Comparison of ENCODE assay signal across 9 mouse cellular contexts in the genomic region with DNA sequence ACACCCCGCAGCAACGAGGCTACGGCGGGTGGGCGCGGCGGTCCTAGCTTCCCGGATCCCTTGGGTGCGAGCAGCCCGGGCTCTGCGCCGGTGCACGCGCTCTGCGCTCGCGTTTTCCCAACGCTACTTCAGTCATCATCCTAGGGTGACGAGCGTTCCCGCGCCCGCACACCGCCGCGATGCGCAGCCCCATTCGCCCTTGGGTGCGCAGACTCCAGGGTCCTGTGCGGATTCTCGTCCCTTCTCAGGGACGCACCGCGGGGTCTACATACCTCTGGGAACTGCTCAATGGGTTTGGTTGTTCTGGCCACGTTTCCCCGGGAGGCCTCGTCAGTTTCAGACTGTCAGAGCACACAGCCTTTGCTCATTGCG. TPM values are rescaled to one million over a fixed set of nuclear protein-coding genes. Genes with fewer than 3 reads are reported as not detected.
DNase-seq lines count a peak whose midpoint lies in the region; ATAC-seq lines count a peak whose summit lies in the region.
"Had no signal": no experiment of that assay in that cellular context is flagged by ENCODE, and none has a peak within 500 bp of the region (broad histone marks: within the 10 kb centered on the region; RNA-seq: fewer than 3 reads in every experiment).

No protein-coding gene starts in this region.

- under 1% methylated on average over 38 of the region's 38 CpGs for WGBS in forebrain, embryonic 13.5 days

- peak overlapping the region; percentile 12 for H3K4me3 ChIP-seq in erythroblast, embryonic 14.5 days (replicated peaks)
- H3K4me3 ChIP-seq in forebrain, embryonic 13.5 days, result peak overlapping the region; percentile 57

- no peak for ATAC-seq in erythroblast, adult 5-6 weeks (replicated peaks; ENCODE audit: low FRiP score, poor library complexity, severe bottlenecking)
- ATAC-seq in forebrain, embryonic 13.5 days, result peak; percentile 72

- H3K4me1 ChIP-seq in erythroblast, embryonic 14.5 days (ENCODE audit: control insufficient read depth), result no peaks in the 10 kb centered on the region
- peaks cover 28% of the 10 kb centered on the region for H3K4me1 ChIP-seq in forebrain, embryonic 13.5 days

- H3K9ac ChIP-seq in forebrain, embryonic 13.5 days, result peak overlapping the region; percentile 65

- H3K4me2 ChIP-seq in forebrain, embryonic 13.5 days, result peak overlapping the region; percentile 87

- H3K27ac ChIP-seq in forebrain, embryonic 13.5 days, result peak overlapping the region; percentile 40; the same call in 1 of the 2 replicates

- intact Hi-C loops in left cerebral cortex, postnatal 14 days (cut with DNase I), result loop anchor here (5.0 to 10.0 kb wide), 2 partner anchors 66 to 218 kb away; no protein-coding TSS in a partner anchor

- H3K36me3 ChIP-seq in erythroblast, embryonic 14.5 days (ENCODE audit: control insufficient read depth), result no peaks in the 10 kb centered on the region
- H3K36me3 ChIP-seq in forebrain, embryonic 13.5 days (ENCODE audit: poor library complexity, severe bottlenecking), result no peaks in the 10 kb centered on the region

- DNase-seq in right cerebral cortex, adult 18-20 months, result peak; percentile 66
- no peak for DNase-seq in right cerebral cortex, postnatal 14 days
- DNase-seq in left cerebral cortex, postnatal 14 days (ENCODE audit: low spot score in 2 of 2), result peak; percentile 61 to 63
- DNase-seq in neural tube, embryonic 10.5 days (ENCODE audit: extremely low spot score, low spot score), result peak; percentile 50
- no peak for DNase-seq in natural killer cell, adult 2 months (ENCODE audit: low spot score in 2 of 2)

- no peaks in the 10 kb centered on the region for H3K9me3 ChIP-seq in erythroblast, embryonic 14.5 days (ENCODE audit: control insufficient read depth, low read length)
- no peaks in the 10 kb centered on the region for H3K9me3 ChIP-seq in forebrain, embryonic 13.5 days (replicated peaks)

- peaks cover 35% of the 10 kb centered on the region for H3K27me3 ChIP-seq in erythroblast, embryonic 14.5 days (ENCODE audit: control insufficient read depth)
- H3K27me3 ChIP-seq in forebrain, embryonic 13.5 days, result peaks cover 72% of the 10 kb centered on the region

RNA-seq across cellular contexts. Expression of a gene that starts 31.8 kb away (rescaled TPM):
- polyA plus RNA-seq in erythroblast, embryonic 14.5 days (2012), result not detected in 2 replicates
- not detected in 2 replicates for total RNA-seq in erythroblast, adult 5-6 weeks (2015; ENCODE audit: low replicate concordance)
- not detected in 2 replicates for total RNA-seq in erythroblast, adult 5-6 weeks (2017; ENCODE audit: low replicate concordance)
- not detected in 2 replicates for polyA plus RNA-seq in forebrain, embryonic 13.5 days (2015; fragmentation: Nextera tagmentation; extraction: Ambion mirVana)
- total RNA-seq in left cerebral cortex, postnatal 14 days (2021), result not detected
- polyA plus RNA-seq: gonadal fat pad, adult 2 months had no signal

Comparison
In these comparisons a context has a peak if more than half of its experiments do, and no peak if none do; other contexts are left out.
1. DNase-seq: peak in right cerebral cortex, adult 18-20 months (single experiment), left cerebral cortex, postnatal 14 days (2 of 2) and neural tube, embryonic 10.5 days (single experiment); none in right cerebral cortex, postnatal 14 days (single experiment) and natural killer cell, adult 2 months (0 of 2).